Comparison of ENCODE assay signal across 7 mouse cellular contexts in the genomic region with DNA sequence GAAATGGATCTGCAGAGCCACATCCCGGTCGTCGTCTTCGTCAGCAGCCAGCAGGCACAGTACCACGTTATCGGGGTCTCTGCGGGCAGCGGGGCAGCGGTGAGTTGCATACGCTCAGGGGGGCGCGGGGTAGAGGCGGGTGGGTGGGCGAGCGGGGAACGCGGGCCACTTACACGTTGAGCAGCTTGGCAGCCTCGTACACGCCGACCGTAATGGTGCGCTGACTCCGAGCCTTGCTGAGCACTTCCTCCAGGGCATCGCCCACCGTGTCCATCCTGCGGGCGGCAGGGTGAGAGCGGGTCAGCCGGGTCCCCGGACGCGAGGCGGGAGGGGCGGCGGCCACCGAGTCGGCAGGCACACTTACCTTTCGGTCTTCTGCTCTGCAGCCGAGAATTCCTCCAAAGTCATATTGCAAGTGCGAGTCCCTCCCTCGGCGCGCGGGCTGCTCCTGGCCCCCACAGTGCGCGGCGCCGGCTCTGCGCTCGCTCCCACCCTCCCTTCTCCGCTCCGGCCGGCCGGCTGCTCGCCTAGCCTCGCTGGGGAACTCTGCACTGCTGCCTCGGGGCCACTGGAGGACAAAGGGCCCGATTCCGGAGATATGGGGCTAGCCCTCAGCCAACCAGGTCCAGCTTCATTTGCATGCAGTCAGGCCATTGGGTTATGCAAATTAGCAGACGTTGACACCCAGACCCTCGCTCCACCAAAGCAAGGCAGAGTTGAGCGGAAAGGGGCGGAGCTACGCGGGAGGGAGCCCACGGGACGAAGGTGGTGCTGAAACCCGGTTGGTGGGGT. TPM values are rescaled to one million over a fixed set of nuclear protein-coding genes. Genes with fewer than 3 reads are reported as not detected.
A peak's percentile ranks its signal among the peaks of the same experiment; 100 is the strongest.
DNase-seq lines count a peak whose midpoint lies in the region; ATAC-seq lines count a peak whose summit lies in the region.

Gadd45a (minus strand) TSS at position 621 of the 792 bp plus-strand sequence.

- H3K4me3 ChIP-seq in intestine, embryonic 15.5 days (replicated peaks): peak within 1 kb of the TSS; percentile 78
- H3K4me3 ChIP-seq in midbrain, embryonic 10.5 days: peak within 1 kb of the TSS; percentile 81

- H3K27me3 ChIP-seq in intestine, embryonic 15.5 days (replicated peaks): no peaks in the 10 kb centered on the region
- H3K27me3 ChIP-seq in midbrain, embryonic 10.5 days (ENCODE audit: low read depth, poor library complexity, severe bottlenecking): peaks cover 20% of the 10 kb centered on the region

- H3K9ac ChIP-seq in intestine, embryonic 15.5 days: peak within 1 kb of the TSS; percentile 84

- under 1% methylated on average over 69 of the region's 69 CpGs for WGBS in intestine, embryonic 15.5 days
- WGBS in midbrain, embryonic 10.5 days: under 1% methylated on average over 65 of the region's 69 CpGs

- H3K4me1 ChIP-seq in intestine, embryonic 15.5 days (replicated peaks): peaks cover 8% of the 10 kb centered on the region; the same call in 1 of the 2 replicates
- H3K4me1 ChIP-seq in midbrain, embryonic 10.5 days: peaks cover 26% of the 10 kb centered on the region

- H3K9me3 ChIP-seq in intestine, embryonic 15.5 days: no peaks in the 10 kb centered on the region
- H3K9me3 ChIP-seq in midbrain, embryonic 10.5 days (replicated peaks): no peaks in the 10 kb centered on the region

- intact Hi-C loops in gastrocnemius, postnatal 36 days (cut with DNase I): loop anchor here (1.0 to 5.0 kb wide), 5 partner anchors 65 to 120 kb away; no protein-coding TSS in a partner anchor
- intact Hi-C loops in left cerebral cortex, postnatal 25 days (cut with DNase I): loop anchor here (1.0 to 10.0 kb wide), 5 partner anchors 72 to 195 kb away; partner anchors contain the start of gene Gng12

- peak; percentile 98 for ATAC-seq in intestine, embryonic 15.5 days

- peak; percentile 100 for DNase-seq in adrenal gland, adult 2 months
- DNase-seq in embryo, embryonic 11.5 days (ENCODE audit: low read depth, low spot score): peak; percentile 96
- DNase-seq in gastrocnemius, postnatal 36 days: peak; percentile 93 to 94
- peak; percentile 85 to 95 for DNase-seq in left cerebral cortex, postnatal 25 days (ENCODE audit: low spot score in 2 of 2)
- DNase-seq in midbrain, embryonic 10.5 days (ENCODE audit: low spot score): peak; percentile 95
- peak; percentile 73 for DNase-seq in right cerebral cortex, postnatal 4 days

- no peaks in the 10 kb centered on the region for H3K36me3 ChIP-seq in intestine, embryonic 15.5 days
- no peaks in the 10 kb centered on the region for H3K36me3 ChIP-seq in midbrain, embryonic 10.5 days

- H3K27ac ChIP-seq in intestine, embryonic 15.5 days: peak within 1 kb of the TSS; percentile 95
- H3K27ac ChIP-seq in midbrain, embryonic 10.5 days (replicated peaks): peak within 1 kb of the TSS; percentile 95

- peak within 1 kb of the TSS; percentile 82 for H3K4me2 ChIP-seq in intestine, embryonic 15.5 days (replicated peaks)

RNA-seq across cellular contexts. Expression of gene Gadd45a, which starts in this region (rescaled TPM):
- 10 to 100 TPM; 15.3 to 51.4 TPM for total RNA-seq in adrenal gland, adult 2 months (2021)
- 77.3 and 93.9 TPM in 2 replicates for polyA plus RNA-seq in adrenal gland, adult 2 months (2012; rRNA removed)
- 10 to 100 TPM; 39.6 to 48.7 TPM for total RNA-seq in gastrocnemius, postnatal 36 days (2021)
- 29.6 and 37.5 TPM in 2 replicates for polyA plus RNA-seq in intestine, embryonic 15.5 days (2015; fragmentation: Nextera tagmentation; extraction: Ambion mirVana)
- total RNA-seq in left cerebral cortex, postnatal 25 days (2021): 10 to 100 TPM in 1 of 2 experiments, 1 to 10 TPM in 1; 7.4 to 11.0 TPM
- 14.8 and 15.3 TPM in 2 replicates for polyA plus RNA-seq in midbrain, embryonic 10.5 days (2016; fragmentation: Nextera tagmentation; extraction: Ambion mirVana)

Comparison
In these comparisons a context has a peak if more than half of its experiments do, and no peak if none do; other contexts are left out.
1. Peak in every context shown above with its lines: DNase-seq, ATAC-seq, H3K4me3 ChIP-seq and H3K27ac ChIP-seq.